Mouse (Mus musculus): Measurements from ENCODE around the gene Alg12.

GRCm38 (mm10) chr15:88841580-88842299, 22.6 kb upstream of the Alg12 start:
- TF ChIP-seq CTCF (IDR thresholded peaks at IDR 0.05; ENCODE audit: extremely low read depth, insufficient read depth, insufficient read length, insufficient replicate concordance) (no peak), POLR2A (IDR thresholded peaks at IDR 0.05; ENCODE audit: low read depth, low read length) (no peak)

All from spleen, adult 2 months (tissue).